Comparison of ENCODE assay signal across 9 mouse cellular contexts in the genomic region with DNA sequence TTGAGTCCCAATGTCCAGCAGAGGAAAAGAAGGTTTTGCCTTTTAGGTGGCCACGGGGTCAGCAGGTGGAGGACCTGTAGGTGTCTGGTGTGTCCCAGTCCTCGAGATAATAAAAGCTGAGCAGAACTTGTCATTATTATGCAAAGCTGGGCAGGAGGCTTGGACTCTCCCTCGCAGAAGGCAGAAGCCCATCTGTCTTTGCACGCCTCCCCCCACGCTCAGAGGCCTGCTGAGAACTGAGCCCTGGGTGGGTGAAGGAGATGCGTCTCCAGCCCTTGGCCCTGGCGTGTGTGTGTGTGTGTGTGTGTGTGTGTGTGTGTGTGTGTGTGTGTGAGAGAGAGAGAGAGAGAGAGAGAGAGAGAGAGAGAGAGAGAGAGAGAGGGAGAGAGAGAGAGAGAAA. TPM values are rescaled to one million over a fixed set of nuclear protein-coding genes. Genes with fewer than 3 reads are reported as not detected.
DNase-seq lines count a peak whose midpoint lies in the region; ATAC-seq lines count a peak whose summit lies in the region.
"Had no signal": no experiment of that assay in that cellular context is flagged by ENCODE, and none has a peak within 500 bp of the region (broad histone marks: within the 10 kb centered on the region; RNA-seq: fewer than 3 reads in every experiment).

No protein-coding gene starts in this region.

- DNase-seq in cerebellum, adult 11 months, result peak; percentile 15
- DNase-seq in cerebellum, adult 18-20 months, result peak; percentile 46 to 47
- DNase-seq in midbrain, embryonic 14.5 days, result peak; percentile 72
- DNase-seq in adipocyte (ENCODE audit: low spot score), result no peak
- no peak for DNase-seq in B cell, adult 2 months
- no peak for DNase-seq in adrenal gland, postnatal 36 days

- H3K27me3 ChIP-seq in forebrain, embryonic 16.5 days (replicated peaks; ENCODE audit: control insufficient read depth, insufficient read depth, low read length), result 0 out of 2 replicates have a peak, but pooled peaks cover 4% of the 10 kb centered on the region
- no peaks in the 10 kb centered on the region for H3K27me3 ChIP-seq in midbrain, embryonic 14.5 days (ENCODE audit: control insufficient read depth, insufficient read depth, low read length)

- no peak overlapping the region for H3K27ac ChIP-seq in forebrain, embryonic 16.5 days (ENCODE audit: low read length)
- H3K27ac ChIP-seq in midbrain, embryonic 14.5 days (replicated peaks; ENCODE audit: low read depth, low read length), result peak overlapping the region; percentile 96

- H3K36me3 ChIP-seq in forebrain, embryonic 16.5 days (ENCODE audit: control insufficient read depth, insufficient read depth), result no peaks in the 10 kb centered on the region
- H3K36me3 ChIP-seq in midbrain, embryonic 14.5 days (ENCODE audit: control insufficient read depth, insufficient read depth, low read length), result no peaks in the 10 kb centered on the region

- H3K4me2 ChIP-seq in forebrain, embryonic 16.5 days (ENCODE audit: low read length), result peak overlapping the region; percentile 94
- peak overlapping the region; percentile 86 for H3K4me2 ChIP-seq in midbrain, embryonic 14.5 days (ENCODE audit: low read length)

- ATAC-seq in cerebellum, adult (ENCODE audit: insufficient number of reproducible peaks, low FRiP score, low TSS enrichment), result no peak
- peak; percentile 34; the same call in 1 of the 2 replicates for ATAC-seq in forebrain, embryonic 16.5 days
- peak; percentile 35; the same call in 1 of the 2 replicates for ATAC-seq in midbrain, embryonic 14.5 days (ENCODE audit: low FRiP score, low TSS enrichment)

- 9% methylated on average over 7 of the region's 7 CpGs for WGBS in forebrain, embryonic 16.5 days
- WGBS in midbrain, embryonic 14.5 days, result 3% methylated on average over 7 of the region's 7 CpGs

- no peaks in the 10 kb centered on the region for H3K9me3 ChIP-seq in forebrain, embryonic 16.5 days (ENCODE audit: control insufficient read depth, low read length)
- H3K9me3 ChIP-seq in midbrain, embryonic 14.5 days (ENCODE audit: control insufficient read depth, low read length), result no peaks in the 10 kb centered on the region

- H3K4me3 ChIP-seq in forebrain, embryonic 16.5 days (replicated peaks; ENCODE audit: low read length), result no peak overlapping the region; the same call in none of the 2 replicates
- H3K4me3 ChIP-seq in midbrain, embryonic 14.5 days (replicated peaks; ENCODE audit: low read depth, low read length), result peak overlapping the region; percentile 72
- H3K4me3 ChIP-seq: myocyte had no signal

- no peak overlapping the region for H3K9ac ChIP-seq in forebrain, embryonic 16.5 days (replicated peaks; ENCODE audit: low read depth, low read length)
- H3K9ac ChIP-seq in midbrain, embryonic 14.5 days (replicated peaks; ENCODE audit: low read length), result peak overlapping the region; percentile 87; the same call in 1 of the 2 replicates

- H3K4me1 ChIP-seq in forebrain, embryonic 16.5 days (replicated peaks; ENCODE audit: control insufficient read depth, insufficient read depth, low read length), result peaks cover 41% of the 10 kb centered on the region
- H3K4me1 ChIP-seq in midbrain, embryonic 14.5 days (ENCODE audit: control insufficient read depth, insufficient read depth, low read length), result peaks cover 40% of the 10 kb centered on the region

RNA-seq across cellular contexts. Expression of gene Slc1a2, which starts 0.7 kb away (rescaled TPM):
- 9.6 and 11.0 TPM in 2 replicates for polyA plus RNA-seq in forebrain, embryonic 16.5 days (2015; fragmentation: Nextera tagmentation; extraction: Ambion mirVana)
- polyA plus RNA-seq in midbrain, embryonic 14.5 days (2014; fragmentation: Nextera tagmentation; extraction: Ambion mirVana), result 22.3 and 24.0 TPM in 2 replicates
- total RNA-seq in adrenal gland, postnatal 36 days (2021), result under 1 TPM; 0.03 to 0.16 TPM

Comparison
In these comparisons a context has a peak if more than half of its experiments do, and no peak if none do; other contexts are left out.
1. DNase-seq: peak in cerebellum, adult 11 months (single experiment), cerebellum, adult 18-20 months (2 of 2) and midbrain, embryonic 14.5 days (single experiment); none in adipocyte (single experiment), B cell, adult 2 months (0 of 2) and adrenal gland, postnatal 36 days (0 of 2).